Mouse (Mus musculus) ES-E14 (cell line): ENCODE data around the gene Ptprn2.

Source experiments
- ZC3H11A ChIP-seq: IDR thresholded peaks from 2 replicates; pipeline ENCODE4 v1.6.1; 2012; ENCODE audit warnings: low read depth, mild to moderate bottlenecking, inconsistent platforms, low read length, borderline replicate concordance
- ZNF384 ChIP-seq: IDR thresholded peaks from 2 replicates; pipeline ENCODE4 v1.6.1; 2012; ENCODE audit warnings: low read depth, low read length, inconsistent platforms

DNA sequence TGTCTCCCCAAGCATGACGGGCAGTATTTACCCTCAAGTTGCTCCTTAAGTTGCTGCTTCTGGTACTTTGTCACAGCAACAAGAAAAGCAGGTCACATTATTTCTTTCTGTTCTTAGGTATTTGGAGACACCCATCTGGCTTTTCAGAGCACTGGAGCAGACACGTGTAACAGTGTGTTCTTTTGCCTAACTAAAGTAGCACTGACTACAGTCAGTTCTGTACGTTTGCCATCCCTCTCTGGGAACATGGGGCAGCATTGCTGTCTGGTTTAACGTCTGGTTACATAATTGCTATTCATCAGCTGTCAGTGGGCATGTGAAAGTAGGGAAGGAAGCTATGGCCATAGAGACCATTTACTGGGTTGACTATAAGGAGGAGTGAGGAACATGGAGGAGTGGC is 736.4 kb downstream of the Ptprn2 start:
- TF ChIP-seq ZNF384 (no peak), ZC3H11A (no peak)
